Mouse (Mus musculus) hindlimb bud, embryonic 11.5 days (tissue): ENCODE results near the gene Frat1.
"Not testable (repeated sequence)": the region's sequence is repeated elsewhere in the genome, so short reads cannot be mapped to it uniquely, and the experiment has no call there.

Source experiments
- DNase-seq: peaks from one replicate; pipeline ENCODE4 v3.0.0-alpha.2; 2012; ENCODE audit warnings: low read depth, low spot score; ENCODE audit errors: extremely low spot score

Gene Frat1

DNA sequence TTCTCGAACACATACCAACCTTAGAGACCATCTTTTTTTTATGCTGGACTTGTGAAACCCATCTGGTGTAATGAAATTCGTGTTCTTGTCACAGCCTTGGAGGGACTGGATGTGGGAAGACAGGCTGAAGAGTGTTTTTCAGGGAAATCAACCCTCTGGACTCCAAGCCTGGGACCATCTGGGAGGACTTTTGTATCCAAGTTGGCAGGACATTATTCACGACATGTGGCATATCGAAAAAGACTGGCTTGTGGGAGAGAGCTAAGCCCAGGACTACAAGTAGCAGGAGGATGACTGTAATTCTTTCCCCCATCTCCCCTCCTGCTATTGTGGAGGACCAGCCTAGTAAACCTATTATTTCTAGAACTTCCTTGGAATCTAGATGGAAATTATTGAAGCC lies 12.4 kb downstream of the Frat1 start:
- no peak for DNase-seq

GRCm38 (mm10) chr19:41842706-41843105 lies 12.9 kb downstream of the Frat1 start:
- DNase-seq: no peak

GRCm38 (mm10) chr19:41844345-41844744 lies 14.6 kb downstream of the Frat1 start:
- DNase-seq: no peak

DNA sequence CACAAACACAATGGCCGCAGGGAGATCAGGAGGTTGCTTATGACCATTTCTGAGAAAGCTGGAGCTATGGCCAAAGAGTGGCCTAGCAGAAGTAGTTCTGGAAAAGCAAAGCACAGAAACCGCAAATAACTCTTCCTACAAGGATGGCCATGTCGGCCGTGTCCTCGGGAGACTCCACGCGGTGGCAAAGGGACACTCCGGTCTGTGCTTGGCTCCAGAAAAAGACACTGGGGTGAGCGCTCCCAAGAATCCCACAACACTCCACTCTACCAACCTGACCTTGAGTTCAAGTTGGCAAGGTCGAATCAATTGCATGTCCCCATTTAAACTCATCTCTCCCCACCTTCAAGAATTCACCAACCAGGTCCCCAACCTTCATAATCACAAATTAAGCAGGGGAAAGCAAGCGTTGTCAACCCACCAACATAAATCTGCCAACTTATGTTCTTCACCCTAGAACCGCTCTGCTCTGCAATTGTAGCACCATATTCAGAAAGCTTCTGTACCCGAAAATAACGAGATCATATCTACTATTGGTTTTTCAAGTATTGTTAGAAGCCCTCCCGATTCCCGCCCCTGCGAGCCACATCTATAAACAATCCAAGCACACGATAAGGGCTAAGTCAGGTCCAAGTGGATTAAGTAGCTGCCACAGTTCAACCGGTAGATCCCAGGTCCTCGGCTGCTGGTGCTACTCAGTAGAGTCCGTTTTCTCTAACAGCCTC lies 16.8 kb downstream of the Frat1 start:
- no peak for DNase-seq

- DNase-seq: no peak
These were observed 17.4 kb downstream of the Frat1 start for GRCm38 (mm10) chr19:41847091-41847581.

DNA sequence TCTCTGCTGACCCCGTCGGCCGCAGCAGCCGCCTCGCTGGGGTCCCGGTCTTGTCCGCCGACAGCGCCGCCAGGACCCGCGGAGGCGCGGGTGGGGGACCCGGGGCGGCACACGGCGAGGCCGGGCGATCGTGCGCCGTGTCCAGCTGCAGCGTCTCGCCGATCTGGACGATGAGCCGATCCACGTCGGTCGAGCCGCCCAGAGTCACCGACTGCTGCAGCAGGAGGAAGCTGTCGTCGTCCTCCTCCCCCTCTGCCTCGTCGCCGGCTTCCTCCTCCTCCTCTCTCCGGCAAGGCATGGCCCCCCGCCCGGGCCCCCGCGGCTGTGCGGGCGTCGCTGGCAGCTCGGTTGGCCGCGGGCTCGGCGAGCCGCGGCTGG lies 17.8 kb downstream of the Frat1 start:
- not testable (repeated sequence) for DNase-seq

GRCm38 (mm10) chr19:41847992-41848851 lies 18.5 kb downstream of the Frat1 start, which contains the start of gene Frat2:
Gene Frat2, minus strand, starts transcription at chr19:41848132.
- peak; percentile 69 for DNase-seq

DNA sequence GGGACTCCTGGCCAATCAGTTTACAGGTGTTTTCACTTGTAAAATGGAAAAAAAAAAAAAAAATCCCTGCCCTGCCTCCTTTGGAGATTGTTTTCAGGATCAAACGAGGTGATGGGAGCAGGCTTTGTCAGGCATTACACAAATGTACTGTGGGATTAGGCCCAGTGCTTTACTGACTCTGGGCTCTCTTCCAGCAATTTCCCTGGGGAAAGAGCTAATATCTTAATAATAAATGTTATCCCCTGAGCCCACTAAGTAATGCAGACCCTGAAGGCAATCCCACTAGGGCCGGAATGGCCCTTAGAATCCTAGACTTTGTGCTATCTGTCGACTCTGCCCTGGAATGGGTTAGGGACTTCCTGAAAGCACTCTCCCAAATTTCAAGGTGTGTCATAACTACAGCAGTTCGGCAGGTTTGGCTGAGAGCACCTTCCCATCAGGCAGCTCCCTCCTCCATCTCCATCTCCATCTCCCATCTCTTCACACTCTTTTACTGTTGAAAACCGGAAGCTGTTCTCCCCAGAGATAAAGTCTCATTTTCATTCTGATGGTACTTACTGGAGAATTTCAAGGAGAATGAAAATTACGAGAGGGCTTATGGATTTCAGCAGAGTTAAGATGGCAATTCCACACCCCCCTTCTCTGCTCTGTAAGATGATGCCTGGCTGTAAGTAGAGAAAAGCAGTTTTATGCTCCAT lies 20.4 kb downstream of the Frat1 start:
- no peak for DNase-seq

- DNase-seq: no peak
These were observed 21.2 kb downstream of the Frat1 start for GRCm38 (mm10) chr19:41850719-41851543.

DNA sequence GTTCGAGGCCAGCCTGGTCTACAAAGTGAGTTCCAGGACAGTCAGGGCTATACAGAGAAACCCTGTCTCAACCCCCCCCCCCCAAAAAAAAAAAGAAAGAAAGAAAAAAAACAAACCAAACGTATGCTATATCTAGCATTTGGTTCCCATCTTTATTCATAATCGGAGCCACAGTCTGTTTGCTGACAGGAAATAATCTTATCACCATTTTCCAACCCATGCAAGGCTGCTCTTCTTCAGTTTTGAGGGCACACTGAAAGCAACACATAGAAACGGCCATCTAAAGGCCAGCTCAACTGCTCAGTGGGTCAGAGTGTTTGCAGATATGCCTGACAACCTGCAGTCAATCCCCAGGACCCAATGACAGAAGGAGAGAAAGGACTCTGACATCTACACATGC lies 22.7 kb downstream of the Frat1 start:
- DNase-seq: no peak

- DNase-seq: no peak
These were observed 27.5 kb downstream of the Frat1 start for GRCm38 (mm10) chr19:41857086-41857762.

DNA sequence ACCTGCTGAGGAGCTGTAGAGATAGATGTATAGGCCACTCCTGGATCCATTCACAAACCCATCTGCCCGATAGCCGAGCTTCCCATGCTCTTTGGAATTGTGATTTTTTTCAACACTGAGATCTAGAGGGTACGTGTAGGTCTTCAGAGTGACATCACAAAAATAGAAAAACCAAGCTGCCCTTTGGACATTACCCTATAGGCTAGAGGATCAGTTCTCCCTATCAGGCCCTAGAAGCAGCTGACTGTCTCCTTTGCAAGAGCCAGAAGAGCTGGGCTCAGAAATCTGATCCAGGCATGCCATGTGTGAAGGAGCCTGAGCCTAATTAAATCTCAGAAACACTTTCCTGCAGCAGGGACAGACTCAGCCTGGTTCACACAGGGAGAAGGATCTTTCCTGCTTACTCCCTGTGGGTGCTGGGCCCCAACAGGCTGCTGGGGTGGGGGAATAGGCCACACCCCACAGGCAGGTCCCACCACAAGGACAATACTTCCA lies 28.1 kb downstream of the Frat1 start:
- DNase-seq: no peak

DNA sequence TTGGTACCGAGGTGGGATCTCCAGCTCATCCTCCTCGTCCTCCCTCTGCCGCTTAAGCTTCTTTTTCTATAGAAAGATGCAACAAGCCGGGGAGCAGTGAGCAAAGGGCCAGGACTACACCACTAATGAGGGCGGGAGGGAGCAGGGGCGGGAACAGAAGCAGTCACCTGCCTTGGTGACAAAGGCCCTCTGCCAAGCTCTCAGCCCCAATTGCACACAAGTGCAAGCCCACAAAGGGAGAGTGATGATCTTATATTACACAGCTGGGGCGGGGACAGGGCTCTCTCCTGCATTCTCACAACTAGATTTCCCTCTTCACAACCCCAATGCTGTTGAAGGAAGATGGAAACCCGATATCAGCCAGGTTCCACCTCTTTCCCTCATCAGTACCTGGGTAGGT lies 36.9 kb downstream of the Frat1 start:
- DNase-seq: no peak

DNA sequence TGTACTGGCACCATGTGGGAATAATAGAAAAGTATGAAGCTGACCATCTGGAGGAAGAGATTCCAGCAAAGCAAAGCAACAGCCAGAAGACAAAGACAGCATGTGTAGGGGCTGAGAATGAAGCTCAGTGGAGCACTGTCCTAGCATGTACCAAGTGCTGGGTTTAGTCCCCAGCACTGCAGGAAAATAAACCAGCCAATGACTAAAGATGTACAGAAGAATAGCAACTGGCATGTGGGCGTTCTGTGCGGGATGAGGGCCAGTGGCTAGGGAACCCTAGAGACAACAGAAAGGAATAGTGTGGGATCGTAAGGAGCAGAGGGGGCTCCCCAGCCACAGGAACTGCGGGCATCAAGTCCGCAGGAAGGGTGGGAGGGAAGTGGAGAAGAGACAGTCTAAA lies 39.5 kb downstream of the Frat1 start:
- no peak for DNase-seq

- DNase-seq: not testable (repeated sequence)
These were observed 40.2 kb downstream of the Frat1 start for GRCm38 (mm10) chr19:41869946-41870345.

DNA sequence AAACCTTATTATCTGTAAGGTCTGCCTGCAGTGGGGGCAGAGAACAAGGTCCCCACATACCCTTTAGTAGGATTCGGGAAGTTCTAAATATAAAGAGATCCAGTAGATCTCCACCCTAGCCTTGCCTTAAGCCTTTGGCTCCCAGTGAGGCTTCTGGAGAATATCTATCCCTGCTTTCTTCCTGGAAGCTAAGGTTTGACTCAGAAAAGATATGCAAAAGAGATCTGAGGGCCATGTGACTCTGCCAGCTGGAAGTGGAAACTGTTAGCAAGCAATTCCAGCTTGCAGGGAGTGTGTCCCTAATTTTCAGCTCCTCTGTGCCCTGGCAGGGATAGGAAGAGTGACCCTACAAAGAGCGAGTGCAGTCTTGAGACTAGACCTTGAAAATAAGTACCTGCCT lies 42.5 kb downstream of the Frat1 start:
- no peak for DNase-seq

GRCm38 (mm10) chr19:41874356-41874755 lies 44.6 kb downstream of the Frat1 start:
- no peak for DNase-seq

- DNase-seq: no peak
These were observed 52.1 kb downstream of the Frat1 start for GRCm38 (mm10) chr19:41881842-41882241.
